Mouse (Mus musculus): ENCODE data around the gene Ap3b1.

GRCm38 (mm10) chr13:94537336-94537735, 178.6 kb downstream of the Ap3b1 start:
- TF ChIP-seq EP300 (IDR thresholded peaks at IDR 0.05; ENCODE audit: insufficient read depth, low read depth, low read length) (no peak), CTCF (IDR thresholded peaks at IDR 0.05; ENCODE audit: low read depth, low read length) (no peak), POLR2A (IDR thresholded peaks at IDR 0.05; ENCODE audit: insufficient read depth, low read length) (no peak)
